Mouse (Mus musculus) cerebellum, adult 11 months (tissue): ENCODE data around the gene Txk.

ENCODE experiments used
- DNase-seq: peaks from one replicate; pipeline ENCODE4 v3.0.0; 2022

The Txk gene

GRCm38 (mm10) chr5:72748659-72749265 lies 3.8 kb downstream of the Txk start:
- DNase-seq = no peak

- no peak for DNase-seq
These were observed 5.2 kb downstream of the Txk start for GRCm38 (mm10) chr5:72747384-72747783.

GRCm38 (mm10) chr5:72746461-72746860 lies 6.1 kb downstream of the Txk start:
- no peak for DNase-seq

GRCm38 (mm10) chr5:72743103-72743502 lies 9.5 kb downstream of the Txk start:
- DNase-seq = no peak

GRCm38 (mm10) chr5:72736868-72737267 lies 15.7 kb downstream of the Txk start:
- DNase-seq = no peak

GRCm38 (mm10) chr5:72736437-72736836 lies 16.1 kb downstream of the Txk start:
- no peak for DNase-seq

GRCm38 (mm10) chr5:72735763-72736162 lies 16.8 kb downstream of the Txk start:
- no peak for DNase-seq

- DNase-seq = no peak
These were observed 19.7 kb downstream of the Txk start for GRCm38 (mm10) chr5:72732885-72733284.

- DNase-seq = no peak
These were observed 27.2 kb downstream of the Txk start for GRCm38 (mm10) chr5:72725404-72725803.

GRCm38 (mm10) chr5:72723429-72723828 lies 29.1 kb downstream of the Txk start:
- DNase-seq = no peak

GRCm38 (mm10) chr5:72720587-72720986 lies 32.0 kb downstream of the Txk start:
- no peak for DNase-seq

GRCm38 (mm10) chr5:72710572-72711278 lies 41.9 kb downstream of the Txk start:
- DNase-seq = peak; percentile 8

- DNase-seq = no peak
These were observed 42.6 kb downstream of the Txk start for GRCm38 (mm10) chr5:72709976-72710375.

GRCm38 (mm10) chr5:72709451-72709850 lies 43.1 kb downstream of the Txk start:
- no peak for DNase-seq

GRCm38 (mm10) chr5:72706722-72707121 lies 45.9 kb downstream of the Txk start:
- DNase-seq = no peak

- no peak for DNase-seq
These were observed 46.5 kb downstream of the Txk start for GRCm38 (mm10) chr5:72706095-72706494.

GRCm38 (mm10) chr5:72702202-72702601 lies 50.4 kb downstream of the Txk start:
- DNase-seq = no peak

GRCm38 (mm10) chr5:72699500-72699818 lies 53.1 kb downstream of the Txk start:
- DNase-seq = no peak

- no peak for DNase-seq
These were observed 53.6 kb downstream of the Txk start for GRCm38 (mm10) chr5:72698818-72699499.

- DNase-seq = no peak
These were observed 54.2 kb downstream of the Txk start for GRCm38 (mm10) chr5:72698343-72698742.

GRCm38 (mm10) chr5:72696491-72696890 lies 56.1 kb downstream of the Txk start:
- DNase-seq = no peak

- no peak for DNase-seq
These were observed 57.9 kb downstream of the Txk start for GRCm38 (mm10) chr5:72694684-72695083.

- DNase-seq = no peak
These were observed 62.1 kb downstream of the Txk start for GRCm38 (mm10) chr5:72690516-72690915.

GRCm38 (mm10) chr5:72689556-72689955 lies 63.0 kb downstream of the Txk start:
- DNase-seq = no peak
